Mouse (Mus musculus): ENCODE measurements around the gene Serpine3.

Serpine3 gene

DNA sequence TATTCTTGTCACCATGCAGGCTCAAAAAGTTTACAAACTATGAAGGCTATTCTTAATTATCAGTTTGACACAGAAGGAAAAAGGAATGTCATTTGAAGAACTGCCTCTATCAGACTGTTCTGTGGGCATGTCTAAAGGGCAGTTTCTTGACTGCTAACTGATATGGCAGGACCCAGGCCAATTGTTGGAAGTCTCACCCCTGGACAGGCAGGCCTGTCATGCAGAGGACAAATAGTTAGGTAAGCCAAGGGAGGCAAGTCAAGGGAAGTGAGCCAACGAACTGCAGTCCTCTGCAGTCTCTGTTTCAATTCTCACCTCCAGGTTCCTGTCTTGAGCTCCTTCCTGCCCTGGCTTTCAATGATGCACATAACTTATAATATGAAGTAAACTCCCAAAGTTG is 68.4 kb downstream of the Serpine3 start:
- CTCF ChIA-PET = no interaction called here
- POLR2A ChIA-PET = interaction anchor here in 2 of 4 experiments (1.0 to 1.1 kb wide), 3 partner anchors 11 to 29 kb away, joined by 3 to 4 read pairs (median 3); partner anchors contain the start of gene Ints6 (in 1 of the 2)

DNA sequence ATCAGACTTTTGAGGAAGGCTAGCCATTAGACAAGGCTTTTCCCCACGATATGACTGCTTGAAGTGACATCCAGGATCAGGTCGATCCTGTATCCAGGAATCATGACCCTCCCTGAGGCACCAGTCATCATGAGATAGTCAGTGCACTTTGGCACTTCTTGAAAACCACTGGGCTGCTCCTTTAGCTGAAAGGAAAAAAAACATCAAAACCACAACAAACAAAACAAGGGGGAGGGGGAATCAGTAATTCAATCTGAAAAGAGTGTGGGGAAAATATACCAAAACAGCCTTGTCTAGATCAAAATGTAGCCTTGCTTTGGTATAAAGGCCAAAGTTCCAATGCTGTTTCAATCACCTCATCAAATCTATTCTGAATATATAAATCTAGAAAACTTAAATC is 70.2 kb downstream of the Serpine3 start:
- CTCF ChIA-PET = no interaction called here
- POLR2A ChIA-PET = interaction anchor here in 3 of 4 experiments (0.6 to 4.1 kb wide), 7 partner anchors 12 to 319 kb away, joined by 3 to 19 read pairs (median 4); partner anchors contain the start of gene Ints6 (in 2 of the 3)

DNA sequence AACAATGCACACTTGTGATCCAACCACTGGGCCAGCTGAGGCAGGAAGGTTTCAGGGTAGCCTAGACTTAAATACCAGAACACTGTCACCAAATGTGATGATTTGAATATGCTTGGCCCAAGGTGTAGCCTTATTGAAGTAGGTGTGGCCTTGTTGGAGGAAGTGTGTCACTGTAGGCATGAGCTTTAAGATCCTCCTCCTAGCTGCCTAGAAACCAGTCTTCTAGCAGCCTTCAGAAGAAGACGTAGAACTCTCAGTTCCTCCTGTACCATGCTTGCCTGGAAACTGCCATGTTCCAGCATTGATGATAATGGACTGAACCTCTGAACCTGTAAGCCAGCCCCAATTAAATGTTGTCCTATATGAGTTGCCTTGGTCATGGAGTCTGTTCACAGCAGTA is 72.2 kb downstream of the Serpine3 start:
- POLR2A ChIA-PET = interaction anchor here in 2 of 4 experiments (0.9 to 4.1 kb wide), 13 partner anchors 9 to 37 kb away, joined by 3 to 19 read pairs (median 4); partner anchors contain the start of gene Ints6 (in 2 of the 2)
- CTCF ChIA-PET = no interaction called here

Measured in embryonic stem cell, embryonic (primary cell).